Mouse (Mus musculus) gastrocnemius, adult 8-10 months (tissue): Measurements from ENCODE around the gene Fgfr2. TPM values are rescaled to one million over a fixed set of nuclear protein-coding genes. Genes with fewer than 3 reads are reported as not detected.

Experiments
- DNase-seq, 2 experiments: peaks; one replicate each; pipeline ENCODE4 v3.0.0; 2022; ENCODE audit warnings: low spot score in 2 of 2
- total RNA-seq, 4 experiments: library from RNA; stranded (reverse); gene quantifications; 2 replicates each; pipeline ENCODE4 v1.2.4; 2022

Gene Fgfr2
- total RNA-seq, 4 experiments from 2014 or later, result 0.17 to 1.3 (median 0.62) TPM

- no peak for DNase-seq
Measured at GRCm38 (mm10) chr7:131797161-131797560, 1326.0 kb downstream of the Fgfr2 start.

GRCm38 (mm10) chr7:131788595-131789206 lies 1334.4 kb downstream of the Fgfr2 start:
- no peak for DNase-seq

GRCm38 (mm10) chr7:131785721-131786120 lies 1337.4 kb downstream of the Fgfr2 start:
- no peak for DNase-seq

- no peak for DNase-seq
Measured at GRCm38 (mm10) chr7:131778271-131778985, 1344.7 kb downstream of the Fgfr2 start.

- DNase-seq, result no peak
Measured at GRCm38 (mm10) chr7:131777461-131778270, 1345.5 kb downstream of the Fgfr2 start.

GRCm38 (mm10) chr7:131776191-131776752 lies 1346.9 kb downstream of the Fgfr2 start:
- DNase-seq, result no peak

- no peak for DNase-seq
Measured at GRCm38 (mm10) chr7:131757922-131758321, 1365.2 kb downstream of the Fgfr2 start.

- no peak for DNase-seq
Measured at GRCm38 (mm10) chr7:131747152-131748010, 1375.8 kb downstream of the Fgfr2 start.

- DNase-seq, result no peak
Measured at GRCm38 (mm10) chr7:131746752-131747151, 1376.4 kb downstream of the Fgfr2 start.

- DNase-seq, result no peak
Measured at GRCm38 (mm10) chr7:131743193-131743592, 1380.0 kb downstream of the Fgfr2 start.

GRCm38 (mm10) chr7:131722783-131723575 lies 1400.2 kb downstream of the Fgfr2 start:
- DNase-seq, result no peak

- DNase-seq, result no peak
Measured at GRCm38 (mm10) chr7:131722316-131722715, 1400.8 kb downstream of the Fgfr2 start.

GRCm38 (mm10) chr7:131718280-131718679 lies 1404.9 kb downstream of the Fgfr2 start:
- no peak for DNase-seq

- no peak for DNase-seq
Measured at GRCm38 (mm10) chr7:131713076-131713475, 1410.1 kb downstream of the Fgfr2 start.

- DNase-seq, result no peak
Measured at GRCm38 (mm10) chr7:131696889-131697288, 1426.3 kb downstream of the Fgfr2 start.

GRCm38 (mm10) chr7:131687324-131687723 lies 1435.8 kb downstream of the Fgfr2 start:
- DNase-seq, result no peak

GRCm38 (mm10) chr7:131677126-131677525 lies 1446.0 kb downstream of the Fgfr2 start:
- no peak for DNase-seq

- no peak for DNase-seq
Measured at GRCm38 (mm10) chr7:131670586-131670985, 1452.6 kb downstream of the Fgfr2 start.

- no peak for DNase-seq
Measured at GRCm38 (mm10) chr7:131669326-131669725, 1453.8 kb downstream of the Fgfr2 start.

GRCm38 (mm10) chr7:131660726-131661125 lies 1462.4 kb downstream of the Fgfr2 start:
- no peak for DNase-seq
